Mouse (Mus musculus) midbrain, embryonic 11.5 days (tissue): ENCODE data around the gene Zscan26. TPM values are rescaled to one million over a fixed set of nuclear protein-coding genes. Genes with fewer than 3 reads are reported as not detected.
"Not testable (repeated sequence)": the region's sequence is repeated elsewhere in the genome, so short reads cannot be mapped to it uniquely, and the experiment has no call there.

Experiments used
- ATAC-seq: fragments of 200-750 bp; cut with Nextera tagmentation; 2 replicates; pipeline ENCODE4 v1.8.0; 2017; ENCODE audit warnings: moderate TSS enrichment, moderate library complexity; ENCODE audit not compliant: low FRiP score
- DNase-seq: peaks from one replicate; pipeline ENCODE4 v3.0.0; 2015; ENCODE audit warnings: low spot score; ENCODE audit errors: missing footprints
- H3K27ac ChIP-seq: fragments of 300-500 bp; sonication (generic); 2 replicates; pipeline ENCODE4 v1.5.1; 2014; ENCODE audit warnings: low read depth, low read length
- H3K27me3 ChIP-seq: fragments of 300-500 bp; sonication (generic); 2 replicates; pipeline ENCODE4 v1.6.1; 2014; ENCODE audit warnings: mild to moderate bottlenecking, low read length, moderate library complexity, mixed read lengths; ENCODE audit not compliant: control insufficient read depth, insufficient read depth
- H3K36me3 ChIP-seq: fragments of 300-500 bp; sonication (generic); 2 replicates; pipeline ENCODE4 v1.6.1; 2014; ENCODE audit warnings: mild to moderate bottlenecking, low read length, moderate library complexity, mixed read lengths; ENCODE audit not compliant: control insufficient read depth, insufficient read depth
- H3K4me1 ChIP-seq: fragments of 300-500 bp; sonication (generic); 2 replicates; pipeline ENCODE4 v1.6.1; 2014; ENCODE audit warnings: low read length; ENCODE audit not compliant: control insufficient read depth, insufficient read depth
- H3K4me2 ChIP-seq: fragments of 300-500 bp; sonication (generic); 2 replicates; pipeline ENCODE4 v1.6.1; 2014; ENCODE audit warnings: mild to moderate bottlenecking, moderate library complexity
- H3K4me3 ChIP-seq: fragments of 300-500 bp; sonication (generic); 2 replicates; pipeline ENCODE4 v1.5.1; 2014; ENCODE audit warnings: low read depth, low read length
- H3K9ac ChIP-seq: fragments of 300-500 bp; sonication (generic); 2 replicates; pipeline ENCODE4 v1.6.1; 2014; ENCODE audit warnings: low read length
- H3K9me3 ChIP-seq: fragments of 300-500 bp; sonication (generic); 2 replicates; pipeline ENCODE4 v1.6.1; 2016; ENCODE audit warnings: low read length; ENCODE audit not compliant: control insufficient read depth
- WGBS: fragments of 180-500 bp; shearing (Covaris S2); extraction: QIAGEN DNeasy Blood & Tissue Kit; methylation state at CpG from one replicate; pipeline ENCODE4 v1.1.7; 2014; 5-methylcytosine and 5-hydroxymethylcytosine counted together
- polyA plus RNA-seq: library from polyadenylated mRNA; unstranded; fragments of >200 nt; fragmentation: Nextera tagmentation; extraction: Ambion mirVana; gene quantifications from 2 replicates; pipeline ENCODE4 v1.2.1, GENCODE M21; 2014

Gene Zscan26
- polyA plus RNA-seq, 1 experiment from 2014 or later = 14.6 TPM

- ATAC-seq = peak; percentile 99
- DNase-seq = peak; percentile 97
- H3K4me2 ChIP-seq = peak within 1 kb of the TSS; percentile 67
- H3K27ac ChIP-seq = 0 out of 2 replicates have a peak within 1 kb of the TSS, but pooled peaks have one; percentile 1
- H3K36me3 ChIP-seq = no peaks in the 10 kb centered on the region
- no peaks in the 10 kb centered on the region; the same call in 1 of the 2 replicates for H3K27me3 ChIP-seq
- under 1% methylated on average over 54 of the region's 54 CpGs for WGBS
- H3K9ac ChIP-seq = peak within 1 kb of the TSS; percentile 70
- H3K4me3 ChIP-seq = peak within 1 kb of the TSS; percentile 42
- no peaks in the 10 kb centered on the region for H3K9me3 ChIP-seq
- H3K4me1 ChIP-seq = 0 out of 2 replicates have a peak, but pooled peaks cover 2% of the 10 kb centered on the region
Measured at GRCm38 (mm10) chr13:21468061-21469019, 14.8 kb upstream of the Zscan26 start, which contains the start of gene Nkapl. Nkapl (minus strand) TSS chr13:21468509.

- 82% methylated on average over 10 of the region's 10 CpGs for WGBS
- ATAC-seq (no peak), DNase-seq (no peak)
- Histone ChIP-seq H3K9me3 (peaks cover 2% of the 10 kb centered on the region; the same call in 1 of the 2 replicates), H3K36me3 (no peaks in the 10 kb centered on the region), H3K27ac (no peak overlapping the region), H3K9ac (no peak overlapping the region), H3K27me3 (no peaks in the 10 kb centered on the region; the same call in 1 of the 2 replicates), H3K4me2 (no peak overlapping the region), H3K4me3 (no peak overlapping the region), H3K4me1 (0 out of 2 replicates have a peak, but pooled peaks cover 2% of the 10 kb centered on the region)
Measured at GRCm38 (mm10) chr13:21467336-21467735, 13.8 kb upstream of the Zscan26 start.

GRCm38 (mm10) chr13:21462516-21462915 is 9.0 kb upstream of the Zscan26 start:
- not testable (repeated sequence) for ATAC-seq, H3K4me3 ChIP-seq, H3K36me3 ChIP-seq, H3K4me1 ChIP-seq, H3K27ac ChIP-seq, DNase-seq, H3K9me3 ChIP-seq, H3K27me3 ChIP-seq, H3K4me2 ChIP-seq, H3K9ac ChIP-seq
- WGBS = 54% methylated on average over 9 of the region's 9 CpGs

- WGBS = 11% methylated on average over 4 of the region's 4 CpGs
- Histone ChIP-seq H3K36me3 (no peaks in the 10 kb centered on the region), H3K27me3 (no peaks in the 10 kb centered on the region; the same call in 1 of the 2 replicates)
Measured at GRCm38 (mm10) chr13:21456347-21456746, 2.8 kb upstream of the Zscan26 start.

GRCm38 (mm10) chr13:21454133-21454532 is 603 bp upstream of the Zscan26 start:
- 80% methylated on average over 3 of the region's 3 CpGs for WGBS
- ATAC-seq (no peak), DNase-seq (no peak)
- peaks cover 6% of the 10 kb centered on the region for H3K4me1 ChIP-seq
- H3K27me3 ChIP-seq = no peaks in the 10 kb centered on the region; the same call in 1 of the 2 replicates
- no peak overlapping the region for H3K4me3 ChIP-seq
- H3K27ac ChIP-seq = no peak overlapping the region
- no peaks in the 10 kb centered on the region for H3K9me3 ChIP-seq
- no peaks in the 10 kb centered on the region for H3K36me3 ChIP-seq
- no peak overlapping the region; the same call in 1 of the 2 replicates for H3K4me2 ChIP-seq
- no peak overlapping the region for H3K9ac ChIP-seq

More at GRCm38 (mm10) chr13:21456347-21456746, 2.8 kb upstream of the Zscan26 start:
- no peak for ATAC-seq
- peaks cover 6% of the 10 kb centered on the region for H3K4me1 ChIP-seq
- no peak overlapping the region for H3K4me3 ChIP-seq
- H3K9ac ChIP-seq = no peak overlapping the region
- no peaks in the 10 kb centered on the region for H3K9me3 ChIP-seq
- peak; percentile 44 for DNase-seq
- no peak overlapping the region for H3K4me2 ChIP-seq
- no peak overlapping the region for H3K27ac ChIP-seq

GRCm38 (mm10) chr13:21453042-21453441 is 488 bp downstream of the Zscan26 start:
- peaks cover 6% of the 10 kb centered on the region for H3K4me1 ChIP-seq
- peak overlapping the region; percentile 78 for H3K4me2 ChIP-seq
- H3K36me3 ChIP-seq = no peaks in the 10 kb centered on the region
- 1% methylated on average over 13 of the region's 13 CpGs for WGBS
- peak overlapping the region; percentile 87 for H3K9ac ChIP-seq
- DNase-seq (no peak), ATAC-seq (peak; percentile 49; the same call in 1 of the 2 replicates)
- H3K4me3 ChIP-seq = peak overlapping the region; percentile 75
- no peak overlapping the region for H3K27ac ChIP-seq
- no peaks in the 10 kb centered on the region; the same call in 1 of the 2 replicates for H3K27me3 ChIP-seq
- H3K9me3 ChIP-seq = no peaks in the 10 kb centered on the region

- DNase-seq (no peak), ATAC-seq (no peak)
- Histone ChIP-seq H3K9me3 (no peaks in the 10 kb centered on the region), H3K4me2 (no peak overlapping the region), H3K27ac (no peak overlapping the region), H3K9ac (no peak overlapping the region), H3K4me1 (peaks cover 6% of the 10 kb centered on the region), H3K36me3 (peaks cover 5% of the 10 kb centered on the region), H3K4me3 (no peak overlapping the region), H3K27me3 (no peaks in the 10 kb centered on the region)
- WGBS = 84% methylated on average over 16 of the region's 16 CpGs
Measured at GRCm38 (mm10) chr13:21447856-21448614, 5.5 kb downstream of the Zscan26 start.

- Histone ChIP-seq H3K4me2 (no peak overlapping the region), H3K4me3 (no peak overlapping the region), H3K9me3 (no peaks in the 10 kb centered on the region), H3K9ac (no peak overlapping the region), H3K27me3 (no peaks in the 10 kb centered on the region), H3K36me3 (peaks cover 5% of the 10 kb centered on the region), H3K27ac (no peak overlapping the region), H3K4me1 (no peaks in the 10 kb centered on the region)
- no peak for DNase-seq
- ATAC-seq = no peak
- WGBS = 92% methylated on average over 9 of the region's 9 CpGs
Measured at GRCm38 (mm10) chr13:21446796-21447195, 6.7 kb downstream of the Zscan26 start.
